Mouse (Mus musculus): Measurements from ENCODE around the gene Vmn1r115.
"Not testable (repeated sequence)": the region's sequence is repeated elsewhere in the genome, so short reads cannot be mapped to it uniquely, and the experiment has no call there.

Gene Vmn1r115

DNA sequence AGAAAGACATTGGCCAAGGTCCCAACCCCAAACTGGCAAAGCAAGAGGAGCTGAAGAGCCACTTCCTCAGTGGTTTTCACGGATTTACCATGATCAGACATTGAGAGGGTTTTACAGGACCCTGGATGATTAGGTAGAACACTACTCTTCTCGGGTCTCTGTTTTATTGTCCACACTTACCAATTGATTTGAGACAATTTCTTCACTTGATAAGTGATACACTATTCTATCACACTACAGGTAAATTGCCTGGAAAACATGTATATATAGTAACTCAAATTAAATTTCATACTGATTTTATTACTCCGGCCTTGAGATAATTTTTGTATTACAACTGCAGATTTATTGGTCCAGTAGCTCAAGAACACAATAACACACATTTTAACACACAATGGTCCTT, at the start of gene Vmn1r115:
Gene Vmn1r115, minus strand, starts transcription at position 101 of the 400 bp plus-strand sequence.
- not testable (repeated sequence) for DNase-seq (ENCODE audit: low read depth)

DNA sequence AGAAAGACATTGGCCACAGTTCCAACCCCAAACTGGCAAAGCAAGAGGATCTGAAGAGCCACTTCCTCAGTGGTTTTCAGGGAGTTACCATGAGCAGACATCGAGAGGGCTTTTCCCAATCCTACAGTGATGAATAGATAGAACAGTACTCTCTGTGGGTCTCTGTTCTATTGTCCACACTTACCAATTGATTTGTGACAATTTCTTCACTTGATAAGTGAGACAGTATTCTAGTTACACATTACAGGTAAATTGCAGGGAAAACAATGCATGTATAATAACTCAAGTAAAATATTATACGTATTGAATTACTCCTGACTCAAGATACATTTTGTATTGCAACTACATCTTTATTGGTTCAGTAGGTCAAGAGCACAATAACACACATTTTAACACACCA, 39.2 kb upstream of the Vmn1r115 start, which contains the start of gene Vmn1r117:
Gene Vmn1r117, minus strand, starts transcription at position 101 of the 400 bp plus-strand sequence.
- DNase-seq (ENCODE audit: low read depth): not testable (repeated sequence)

DNA sequence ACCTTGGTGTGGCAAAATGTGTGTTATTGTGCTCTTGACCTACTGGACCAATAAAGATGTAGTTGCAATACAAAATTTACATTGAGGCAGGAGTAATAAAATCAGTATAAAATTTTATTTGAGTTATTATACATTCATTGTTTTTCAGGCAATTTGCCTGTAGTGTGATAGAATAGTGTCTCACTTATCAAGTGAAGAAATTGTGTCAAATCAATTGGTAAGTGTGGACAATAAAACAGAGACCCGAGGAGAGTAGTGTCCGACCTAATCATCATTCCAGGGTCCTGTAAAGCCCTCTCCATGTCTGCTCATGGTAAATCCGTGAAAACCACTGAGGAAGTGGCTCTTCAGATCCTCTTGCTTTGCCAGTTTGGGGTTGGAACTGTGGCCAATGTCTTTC, 27.2 kb upstream of the Vmn1r115 start, which contains the start of gene Vmn1r116:
Gene Vmn1r116, plus strand, starts transcription at position 301 of the 400 bp plus-strand sequence.
- DNase-seq (ENCODE audit: low read depth): not testable (repeated sequence)

DNA sequence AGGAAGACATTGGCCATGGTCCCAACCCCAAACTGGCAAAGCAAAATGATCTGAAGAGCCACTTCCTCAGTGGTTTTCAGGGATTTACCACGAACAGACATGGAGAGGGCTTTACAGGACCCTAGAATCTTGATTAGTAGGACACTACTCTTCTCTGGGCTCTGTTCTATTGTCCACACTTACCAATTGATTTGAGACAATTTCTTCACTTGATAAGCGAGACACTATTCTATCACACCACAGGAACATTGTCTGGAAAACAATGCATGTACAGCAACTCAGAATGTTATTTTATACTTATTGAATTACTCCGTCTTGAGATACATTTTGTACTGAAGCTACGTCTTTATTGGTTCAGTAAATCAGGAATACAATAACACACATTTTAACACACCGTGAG, 32.7 kb downstream of the Vmn1r115 start, which contains the start of gene Vmn1r114:
Gene Vmn1r114, minus strand, starts transcription at position 101 of the 400 bp plus-strand sequence.
- DNase-seq (ENCODE audit: low read depth): not testable (repeated sequence)
